Mouse (Mus musculus): ENCODE results near the gene Thy1.

- no peak for TF ChIP-seq POLR2A (IDR thresholded peaks at IDR 0.05; ENCODE audit: control insufficient read depth in 1 of 2, insufficient read depth in 1 of 2, low read depth in 1 of 2, low read length in 2 of 2, poor library complexity in 1 of 2)
- no peak for TF ChIP-seq ETS1 (IDR thresholded peaks at IDR 0.05; ENCODE audit: low read depth, low read length)
- TF ChIP-seq ZKSCAN1 (IDR thresholded peaks at IDR 0.05; ENCODE audit: low read depth, low read length): no peak
- no peak for TF ChIP-seq MYC (IDR thresholded peaks at IDR 0.05; ENCODE audit: low read depth, low read length)
- TF ChIP-seq CTCF (IDR thresholded peaks at IDR 0.05 in 2 of 3, conservative IDR thresholded peaks at IDR 0.05 in 1 of 3; ENCODE audit: control insufficient read depth in 1 of 3, insufficient read depth in 1 of 3, low read depth in 2 of 3, low read length in 3 of 3, poor library complexity in 1 of 3, severe bottlenecking in 1 of 3): no peak
- no peak for TF ChIP-seq KAT2A (conservative IDR thresholded peaks at IDR 0.05; ENCODE audit: low read depth, low read length)
Observed at GRCm38 (mm10) chr9:44012761-44013301, 30.4 kb upstream of the Thy1 start.
